Mouse (Mus musculus) heart, adult 2 months (tissue): ENCODE results near the gene Bmt2.

Source experiments
- CTCF ChIP-seq: fragments of 200-600 bp; IDR thresholded peaks from 2 replicates; pipeline ENCODE4 v1.8.1; 2022; ENCODE audit warnings: antibody characterized with exemption, mild to moderate bottlenecking, moderate library complexity
- POLR2A ChIP-seq: fragments of 200-500 bp; IDR thresholded peaks from 2 replicates; pipeline ENCODE4 v1.6.1; 2011; ENCODE audit warnings: mild to moderate bottlenecking, low read depth, low read length, control low read depth; ENCODE audit not compliant: insufficient read depth

DNA sequence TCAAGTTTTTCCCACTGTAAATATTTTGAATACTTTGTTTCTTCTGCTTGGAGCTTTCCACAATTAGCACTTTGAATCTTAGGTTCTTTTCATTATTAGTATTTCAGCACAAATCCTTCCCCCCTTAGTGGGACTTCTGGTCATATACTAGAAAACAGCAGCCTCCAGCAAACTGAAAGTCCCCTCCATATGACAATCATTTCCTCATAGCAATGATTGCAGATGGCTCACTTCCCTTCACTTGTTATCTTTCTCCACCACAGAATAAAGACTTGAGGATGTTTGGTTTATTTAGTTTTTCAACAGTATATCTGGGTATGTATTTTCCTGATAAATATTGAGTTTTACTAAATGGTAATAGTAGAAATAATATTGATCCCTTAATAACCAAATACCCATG, 12.6 kb upstream of the Bmt2 start:
- TF ChIP-seq POLR2A (no peak), CTCF (no peak)
